Mouse (Mus musculus) gastrocnemius, adult 18-20 months (tissue): ENCODE measurements around the gene Krt90. TPM values are rescaled to one million over a fixed set of nuclear protein-coding genes. Genes with fewer than 3 reads are reported as not detected.
"Not testable (repeated sequence)": the region's sequence is repeated elsewhere in the genome, so short reads cannot be mapped to it uniquely, and the experiment has no call there.

Experiments
- DNase-seq: peaks from one replicate; pipeline ENCODE4 v3.0.0; 2021; ENCODE audit warnings: low spot score
- microRNA-seq: library from miRNA; unstranded; fragments of <30 nt; microRNA quantifications from one replicate; pipeline ENCODE4 v1.2.0, GENCODE M21; 2021
- total RNA-seq, 2 experiments: library from RNA; stranded (reverse); gene quantifications; 2 replicates each; pipeline ENCODE4 v1.2.3; 2021

The Krt90 gene
- total RNA-seq, 2 experiments from 2014 or later = not detected

- not testable (repeated sequence) for DNase-seq
These were observed 45.6 kb downstream of the Krt90 start, which contains the start of gene Gm49425 for GRCm38 (mm10) chr15:101517161-101517560. Gm49425 (minus strand) TSS chr15:101517261.

- DNase-seq = no peak
These were observed 54.5 kb downstream of the Krt90 start for GRCm38 (mm10) chr15:101508247-101508646.

- DNase-seq = no peak
These were observed 55.6 kb downstream of the Krt90 start for GRCm38 (mm10) chr15:101506896-101507758.

Small RNAs within 50 kb of the gene (microRNA-seq; reads per million reads assigned to microRNA genes)
- gene Gm44393 = not detected
- not detected for gene Gm44460

Other genes with a start within 250 kb of the Krt90 start
- 1 to 10 TPM; 1.4 to 3.8 TPM for gene Krt80, start 192.8 kb downstream of the Krt90 start, total RNA-seq
- gene Krt7, start 151.9 kb downstream of the Krt90 start, total RNA-seq = under 1 TPM in 1 of 2 experiments, not detected in 1; 0.14 TPM
- not detected for gene Krt87, start 124.1 kb downstream of the Krt90 start, total RNA-seq
- gene Krt88, start 115.2 kb downstream of the Krt90 start, total RNA-seq = not detected
- not detected for gene Krt81, start 99.2 kb downstream of the Krt90 start, total RNA-seq
- not detected for gene Krt86, start 89.5 kb downstream of the Krt90 start, total RNA-seq
- not detected for gene Krt83, start 71.4 kb downstream of the Krt90 start, total RNA-seq
- not detected for gene Gm49425, start 45.7 kb downstream of the Krt90 start, total RNA-seq
- gene Krt84, start 30.1 kb downstream of the Krt90 start, total RNA-seq = not detected
- not detected for gene Krt82, start 12.3 kb downstream of the Krt90 start, total RNA-seq
- gene Krt75, start 11.0 kb upstream of the Krt90 start, total RNA-seq = not detected
- not detected for gene Gm5414, start 65.2 kb upstream of the Krt90 start, total RNA-seq
- gene Gm5478, start 84.4 kb upstream of the Krt90 start, total RNA-seq = not detected
- not detected for gene Krt6b, start 117.3 kb upstream of the Krt90 start, total RNA-seq
- gene Krt6a, start 131.4 kb upstream of the Krt90 start, total RNA-seq = not detected
- gene Krt5, start 149.9 kb upstream of the Krt90 start, total RNA-seq = under 1 TPM in 1 of 2 experiments, not detected in 1; 0.09 TPM
- gene Krt71, start 180.2 kb upstream of the Krt90 start, total RNA-seq = under 1 TPM in 1 of 2 experiments, not detected in 1; 0.14 TPM
- gene Krt72, start 223.5 kb upstream of the Krt90 start, total RNA-seq = not detected
- gene Krt73, start 239.4 kb upstream of the Krt90 start, total RNA-seq = not detected